Mouse (Mus musculus) left cerebral cortex, postnatal 36 days (tissue): Measurements from ENCODE around the gene Ism2. TPM values are rescaled to one million over a fixed set of nuclear protein-coding genes. Genes with fewer than 3 reads are reported as not detected.
"Not testable (repeated sequence)": the region's sequence is repeated elsewhere in the genome, so short reads cannot be mapped to it uniquely, and the experiment has no call there.

ENCODE experiments used
- DNase-seq, 2 experiments: peaks; one replicate each; pipeline ENCODE4 v3.0.0; 2021 to 2022; ENCODE audit warnings: low spot score in 2 of 2, mixed read lengths in 1 of 2
- intact Hi-C: fragments of 180-260 bp; cut with DNase I; formaldehyde crosslinking; loops from one replicate; pipeline ENCODE4 v1.15.1; 2025
- total RNA-seq, 2 experiments: library from RNA; stranded (reverse); gene quantifications; 2 replicates each; pipeline ENCODE4 v1.2.3; 2021

The Ism2 gene
- total RNA-seq, 2 experiments from 2014 or later, result 0.32 TPM; not detected in 1

GRCm38 (mm10) chr12:87300441-87300690 lies 861 bp upstream of the Ism2 start:
- DNase-seq, result no peak
- intact Hi-C loops, result no loop called here

- intact Hi-C loops, result no loop called here
- DNase-seq, result peak in 1 of 2 experiments; percentile 22
These were observed 358 bp downstream of the Ism2 start for GRCm38 (mm10) chr12:87299037-87299656.

GRCm38 (mm10) chr12:87293934-87294333 lies 5.6 kb downstream of the Ism2 start:
- intact Hi-C loops, result no loop called here
- no peak for DNase-seq

- intact Hi-C loops, result no loop called here
- no peak for DNase-seq
These were observed 10.4 kb downstream of the Ism2 start for GRCm38 (mm10) chr12:87289100-87289499.

- intact Hi-C loops, result no loop called here
These were observed 14.8 kb downstream of the Ism2 start for GRCm38 (mm10) chr12:87284726-87285125.

GRCm38 (mm10) chr12:87284268-87284667 lies 15.2 kb downstream of the Ism2 start:
- intact Hi-C loops, result no loop called here
- no peak for DNase-seq

More at GRCm38 (mm10) chr12:87284726-87285125, 14.8 kb downstream of the Ism2 start:
- DNase-seq, result no peak

GRCm38 (mm10) chr12:87283706-87284105 lies 15.8 kb downstream of the Ism2 start:
- intact Hi-C loops, result no loop called here
- DNase-seq, result no peak

GRCm38 (mm10) chr12:87282743-87283142 lies 16.8 kb downstream of the Ism2 start:
- DNase-seq, result no peak
- intact Hi-C loops, result no loop called here

- intact Hi-C loops, result no loop called here
- no peak for DNase-seq
These were observed 17.7 kb downstream of the Ism2 start for GRCm38 (mm10) chr12:87281766-87282165.

- DNase-seq, result no peak
- intact Hi-C loops, result no loop called here
These were observed 19.6 kb downstream of the Ism2 start for GRCm38 (mm10) chr12:87279879-87280278.

- no peak for DNase-seq
- intact Hi-C loops, result no loop called here
These were observed 20.2 kb downstream of the Ism2 start for GRCm38 (mm10) chr12:87279350-87279749.

- intact Hi-C loops, result no loop called here
- no peak for DNase-seq
These were observed 21.3 kb downstream of the Ism2 start for GRCm38 (mm10) chr12:87278118-87278730.

GRCm38 (mm10) chr12:87277251-87277650 lies 22.3 kb downstream of the Ism2 start:
- DNase-seq, intact Hi-C loops: not testable (repeated sequence)

- intact Hi-C loops, result no loop called here
These were observed 24.4 kb downstream of the Ism2 start for GRCm38 (mm10) chr12:87274853-87275831.

GRCm38 (mm10) chr12:87267682-87268081 lies 31.8 kb downstream of the Ism2 start:
- intact Hi-C loops, result loop anchor here (10.0 kb wide), 1 partner anchor 67 kb away; no protein-coding TSS in a partner anchor
- no peak for DNase-seq

More at GRCm38 (mm10) chr12:87274853-87275831, 24.4 kb downstream of the Ism2 start:
- no peak for DNase-seq

- no peak for DNase-seq
- intact Hi-C loops, result loop anchor here (10.0 kb wide), 1 partner anchor 68 kb away; no protein-coding TSS in a partner anchor
These were observed 32.5 kb downstream of the Ism2 start for GRCm38 (mm10) chr12:87266827-87267603.

GRCm38 (mm10) chr12:87266108-87266826 lies 33.2 kb downstream of the Ism2 start, which contains the start of the genes Vipas39 and Ahsa1:
Gene Vipas39, minus strand, starts transcription at chr12:87266256.
Gene Ahsa1, plus strand, starts transcription at chr12:87266479.
- intact Hi-C loops, result loop anchor here (10.0 kb wide), 1 partner anchor 69 kb away; no protein-coding TSS in a partner anchor

GRCm38 (mm10) chr12:87265444-87265843 lies 34.1 kb downstream of the Ism2 start:
- DNase-seq, result no peak
- intact Hi-C loops, result loop anchor here (10.0 kb wide), 1 partner anchor 69 kb away; no protein-coding TSS in a partner anchor

More at GRCm38 (mm10) chr12:87266108-87266826, 33.2 kb downstream of the Ism2 start, which contains the start of the genes Vipas39 and Ahsa1:
- peak; percentile 89 to 91 for DNase-seq
